Mouse (Mus musculus) CH12.LX (cell line): ENCODE measurements around the gene Map4k3. TPM values are rescaled to one million over a fixed set of nuclear protein-coding genes. Genes with fewer than 3 reads are reported as not detected.
A peak's percentile ranks its signal among the peaks of the same experiment; 100 is the strongest.

Source experiments
- DNase-seq: peaks from one replicate; pipeline ENCODE4 v3.0.0-alpha.2; 2013; ENCODE audit errors: extremely low read depth
- H3K27ac ChIP-seq: 2 replicates; pipeline ENCODE4 v1.5.1; 2012; ENCODE audit warnings: low read depth, mild to moderate bottlenecking, control low read depth, moderate library complexity; ENCODE audit not compliant: insufficient read depth
- H3K27me3 ChIP-seq: replicated peaks from 2 replicates; pipeline ENCODE3; 2012; ENCODE audit warnings: inconsistent platforms
- H3K36me3 ChIP-seq, 2 experiments: replicated peaks in 1 of 2; 2 replicates each; pipeline versions ENCODE3 to v1.6.1; 2012; ENCODE audit warnings: inconsistent platforms in 1 of 2, low read length in 1 of 2, mild to moderate bottlenecking in 1 of 2, mixed read lengths in 1 of 2, moderate library complexity in 1 of 2; ENCODE audit not compliant: control insufficient read depth in 1 of 2, insufficient read depth in 1 of 2
- H3K4me1 ChIP-seq, 2 experiments: 2 replicates each; pipeline ENCODE4 v1.6.1; 2012; ENCODE audit warnings: inconsistent platforms in 1 of 2, moderate library complexity in 1 of 2; ENCODE audit not compliant: insufficient read depth in 2 of 2, control insufficient read depth in 1 of 2
- H3K4me2 ChIP-seq: 2 replicates; pipeline ENCODE4 v1.6.1; 2012; ENCODE audit warnings: low read depth, mild to moderate bottlenecking, control low read depth; ENCODE audit not compliant: poor library complexity, insufficient read depth, severe bottlenecking
- H3K4me3 ChIP-seq, 3 experiments: fragments of 150-350 bp in 1 of 3; sonication (generic) in 1 of 3; replicated peaks in 1 of 3; 2 replicates each; pipeline versions ENCODE3 to v1.5.1; 2011 to 2012; ENCODE audit warnings: low read depth in 2 of 3, low read length in 2 of 3, mild to moderate bottlenecking in 2 of 3, moderate library complexity in 2 of 3, control low read depth in 1 of 3, improper control_type of control experiment in 1 of 3, inconsistent platforms in 1 of 3, mixed read lengths in 1 of 3; ENCODE audit not compliant: poor library complexity in 1 of 3
- H3K79me2 ChIP-seq: replicated peaks from 2 replicates; pipeline ENCODE4 v1.6.1; 2012; ENCODE audit warnings: mild to moderate bottlenecking, moderate library complexity; ENCODE audit not compliant: control insufficient read depth, poor library complexity, insufficient read depth, severe bottlenecking; ENCODE audit errors: extremely low read depth
- H3K9ac ChIP-seq: 2 replicates; pipeline ENCODE4 v1.6.1; 2012; ENCODE audit warnings: low read depth, mild to moderate bottlenecking, control low read depth, moderate library complexity; ENCODE audit not compliant: insufficient read depth
- H3K9me3 ChIP-seq: replicated peaks from 2 replicates; pipeline ENCODE3; 2012; ENCODE audit warnings: low read length, inconsistent platforms, mixed read lengths
- CHD1 ChIP-seq: IDR thresholded peaks from 2 replicates; pipeline ENCODE4 v1.6.1; 2012; ENCODE audit warnings: low read depth, low read length, improper control_type of control experiment, inconsistent platforms
- CTCF ChIP-seq, 2 experiments: IDR thresholded peaks in 1 of 2; conservative IDR thresholded peaks in 1 of 2; 2 replicates each; pipeline ENCODE4 v1.5.1; 2011 to 2012; ENCODE audit warnings: low read depth in 2 of 2, low read length in 2 of 2, improper control_type of control experiment in 1 of 2, inconsistent platforms in 1 of 2, mild to moderate bottlenecking in 1 of 2, moderate library complexity in 1 of 2
- E2F4 ChIP-seq: IDR thresholded peaks from 2 replicates; pipeline ENCODE4 v1.6.1; 2011; ENCODE audit warnings: low read depth, low read length, improper control_type of control experiment; ENCODE audit not compliant: insufficient replicate concordance
- GABPA ChIP-seq: IDR thresholded peaks from 2 replicates; pipeline ENCODE4 v1.6.1; 2012; ENCODE audit warnings: low read depth, low read length, improper control_type of control experiment, inconsistent platforms; ENCODE audit not compliant: insufficient replicate concordance
- HCFC1 ChIP-seq: IDR thresholded peaks from 2 replicates; pipeline ENCODE4 v1.6.1; 2012; ENCODE audit warnings: low read depth, mild to moderate bottlenecking, inconsistent platforms, low read length, improper control_type of control experiment
- JUN ChIP-seq: IDR thresholded peaks from 2 replicates; pipeline ENCODE4 v1.6.1; 2011; ENCODE audit warnings: low read depth, mild to moderate bottlenecking, low read length, improper control_type of control experiment, moderate library complexity; ENCODE audit not compliant: insufficient read depth
- JUND ChIP-seq: conservative IDR thresholded peaks from 2 replicates; pipeline ENCODE4 v1.6.1; 2011; ENCODE audit warnings: low read depth, low read length, improper control_type of control experiment
- KAT2A ChIP-seq: IDR thresholded peaks from 2 replicates; pipeline ENCODE4 v1.6.1; 2012; ENCODE audit warnings: low read length, improper control_type of control experiment, inconsistent platforms; ENCODE audit not compliant: insufficient replicate concordance
- MAFK ChIP-seq: IDR thresholded peaks from 2 replicates; pipeline ENCODE4 v1.6.1; 2011; ENCODE audit warnings: low read length, improper control_type of control experiment; ENCODE audit not compliant: insufficient replicate concordance
- MAX ChIP-seq: IDR thresholded peaks from 2 replicates; pipeline ENCODE4 v1.6.1; 2011; ENCODE audit warnings: low read length, improper control_type of control experiment
- MXI1 ChIP-seq: IDR thresholded peaks from 2 replicates; pipeline ENCODE4 v1.6.1; 2011; ENCODE audit warnings: mild to moderate bottlenecking, low read depth, low read length, improper control_type of control experiment
- NELFE ChIP-seq: IDR thresholded peaks from 2 replicates; pipeline ENCODE4 v1.6.1; 2011; ENCODE audit warnings: low read depth, low read length, improper control_type of control experiment
- NRF1 ChIP-seq: IDR thresholded peaks from 2 replicates; pipeline ENCODE4 v1.6.1; 2014; ENCODE audit warnings: low read depth, mild to moderate bottlenecking, inconsistent platforms, low read length, improper control_type of control experiment, moderate library complexity
- RCOR1 ChIP-seq: conservative IDR thresholded peaks from 2 replicates; pipeline ENCODE4 v1.6.1; 2012; ENCODE audit warnings: low read depth, mild to moderate bottlenecking, inconsistent platforms, low read length, improper control_type of control experiment
- SIN3A ChIP-seq: IDR thresholded peaks from 2 replicates; pipeline ENCODE4 v1.6.1; 2012; ENCODE audit warnings: low read length, improper control_type of control experiment, inconsistent platforms
- SMC3 ChIP-seq: IDR thresholded peaks from 2 replicates; pipeline ENCODE4 v1.6.1; 2011; ENCODE audit warnings: low read depth, low read length, improper control_type of control experiment
- TCF12 ChIP-seq: IDR thresholded peaks from 2 replicates; pipeline ENCODE4 v1.6.1; 2014; ENCODE audit warnings: low read depth, mild to moderate bottlenecking, inconsistent platforms, low read length, improper control_type of control experiment
- USF2 ChIP-seq: conservative IDR thresholded peaks from 2 replicates; pipeline ENCODE4 v1.6.1; 2011; ENCODE audit warnings: low read depth, low read length, improper control_type of control experiment
- ZKSCAN1 ChIP-seq: IDR thresholded peaks from 2 replicates; pipeline ENCODE4 v1.6.1; 2012; ENCODE audit warnings: low read depth, inconsistent platforms, low read length, improper control_type of control experiment, borderline replicate concordance
- ZMIZ1 ChIP-seq: IDR thresholded peaks from 2 replicates; pipeline ENCODE4 v1.6.1; 2012; ENCODE audit warnings: low read depth, mild to moderate bottlenecking, inconsistent platforms, low read length, improper control_type of control experiment
- ZNF384 ChIP-seq: IDR thresholded peaks from 2 replicates; pipeline ENCODE4 v1.6.1; 2012; ENCODE audit warnings: low read depth, low read length, improper control_type of control experiment, inconsistent platforms
- dilution Hi-C: fragments of 300-500 bp; cut with MboI; formaldehyde crosslinking; loops from 2 replicates; pipeline ENCODE4 v1.14.3; 2020; ENCODE audit warnings: low sequenced_read_pairs; ENCODE audit not compliant: extremely low pct_unique_long_range_greater_than_20kb, extremely low pct_ligation_motif_present
- in situ Hi-C: fragments of 300-500 bp; cut with MboI; formaldehyde crosslinking; loops from 3 replicates; pipeline ENCODE4 v1.14.3; 2019; ENCODE audit warnings: low sequenced_read_pairs, low pct_ligation_motif_present, low pct_unique_long_range_greater_than_20kb, mixed read lengths
- polyA plus RNA-seq: library from polyadenylated mRNA; unstranded; fragments of >175 nt; gene quantifications from 2 replicates; pipeline ENCODE4 v1.2.1, GENCODE M21; 2012; ENCODE audit warnings: low read depth; ENCODE audit not compliant: insufficient read length
- total RNA-seq, 2 experiments: library from RNA; depleted of rRNA; stranded (reverse); fragments of 300-350 nt in 1 of 2; fragments of >200 nt in 1 of 2; gene quantifications; 2 replicates each; pipeline ENCODE4 v1.2.3; 2012 to 2014

The Map4k3 gene
- total and polyA plus RNA-seq, 3 experiments: 2.7 to 4.3 (median 3.2) TPM

GRCm38 (mm10) chr17:80553318-80554270 is 174.7 kb downstream of the Map4k3 start (continued):
- no peak for TF ChIP-seq CHD1
- no peak for TF ChIP-seq JUN
- no peak for TF ChIP-seq KAT2A
- TF ChIP-seq TCF12: 0 out of 2 replicates have a peak, but pooled peaks have one; percentile 55
- peak; percentile 80 for TF ChIP-seq MAFK
- peak; percentile 83 for TF ChIP-seq SMC3
- TF ChIP-seq GABPA: no peak
- no peak for TF ChIP-seq E2F4
- TF ChIP-seq SIN3A: peak; percentile 95

DNA sequence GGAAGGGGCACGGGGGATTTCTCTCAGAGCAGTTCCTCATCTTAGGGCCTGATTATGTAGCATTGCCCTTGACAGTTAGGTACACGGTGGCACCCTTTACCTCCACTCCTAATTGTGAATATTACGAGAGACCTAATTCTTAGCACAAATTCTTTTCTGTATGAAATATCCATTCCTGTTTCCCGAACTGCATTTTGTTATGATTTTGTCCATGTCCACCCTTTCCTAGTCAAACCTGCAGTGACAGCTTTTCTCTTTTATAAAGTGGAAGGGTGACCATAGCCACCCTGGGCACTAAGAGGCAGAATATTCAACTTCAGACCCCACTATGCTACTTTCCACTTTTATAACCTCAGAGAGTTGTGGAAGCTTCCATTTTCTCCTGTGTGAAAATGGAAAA is 175.6 kb downstream of the Map4k3 start:
- H3K27ac ChIP-seq: peak overlapping the region; percentile 76; the same call in 1 of the 2 replicates
- H3K36me3 ChIP-seq: peaks cover 0 to 17% of the 10 kb centered on the region in 2 experiments
- dilution Hi-C loops (loop anchor here (25.0 kb wide), 1 partner anchor 90 kb away; no protein-coding TSS in a partner anchor), in situ Hi-C loops (loop anchor here (10.0 to 25.0 kb wide), 2 partner anchors 68 to 265 kb away; partner anchors contain the start of genes Dhx57, Morn2 and Sos1)
- H3K9ac ChIP-seq: peak overlapping the region; percentile 17
- no peaks in the 10 kb centered on the region for H3K27me3 ChIP-seq
- peak overlapping the region; percentile 75 to 89 (median 82) for H3K4me3 ChIP-seq
- H3K4me1 ChIP-seq: peaks cover 5 to 22% of the 10 kb centered on the region in 2 experiments
- no peaks in the 10 kb centered on the region for H3K79me2 ChIP-seq
- TF ChIP-seq CHD1 (peak; percentile 70; the same call in 1 of the 2 replicates), MAX (0 out of 2 replicates have a peak, but pooled peaks have one; percentile 31), NRF1 (no peak), SIN3A (peak; percentile 7; the same call in 1 of the 2 replicates)
- TF ChIP-seq, all 38 proteins: peak for 3
- Histone ChIP-seq H3K9me3 (no peaks in the 10 kb centered on the region), H3K4me2 (peak overlapping the region; percentile 53)
- no peak for DNase-seq

DNA sequence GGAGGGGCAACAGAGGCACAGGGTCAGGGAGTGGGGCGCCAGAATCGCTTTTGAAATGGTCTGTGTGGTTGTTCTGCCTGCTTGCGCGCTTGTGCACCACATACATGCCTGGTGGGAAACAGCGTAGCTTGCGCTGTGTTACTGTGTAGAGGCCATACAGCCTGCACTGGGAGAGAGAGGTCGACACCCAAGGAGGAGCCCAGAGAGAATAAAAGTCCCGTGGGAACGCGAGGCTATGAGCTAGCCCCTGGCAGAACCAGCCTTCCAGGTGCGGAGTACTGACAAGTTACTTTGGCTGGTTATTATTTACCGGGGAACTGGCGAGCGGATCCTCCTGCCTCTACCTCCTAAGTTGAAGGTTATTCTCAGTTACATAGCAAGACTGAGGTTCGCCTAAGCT is 177.3 kb downstream of the Map4k3 start:
- dilution Hi-C loops: loop anchor here (25.0 kb wide), 1 partner anchor 89 kb away; no protein-coding TSS in a partner anchor
- no peak overlapping the region for H3K9ac ChIP-seq
- H3K36me3 ChIP-seq: peaks cover 0 to 6% of the 10 kb centered on the region in 2 experiments
- DNase-seq: no peak
- H3K4me3 ChIP-seq: no peak overlapping the region
- H3K79me2 ChIP-seq: no peaks in the 10 kb centered on the region
- in situ Hi-C loops: loop anchor here (10.0 to 25.0 kb wide), 2 partner anchors 66 to 264 kb away; partner anchors contain the start of genes Dhx57, Morn2 and Sos1
- H3K4me2 ChIP-seq: no peak overlapping the region
- H3K27me3 ChIP-seq: no peaks in the 10 kb centered on the region
- no peaks in the 10 kb centered on the region for H3K9me3 ChIP-seq
- peaks cover 5 to 22% of the 10 kb centered on the region in 2 experiments for H3K4me1 ChIP-seq
- no peak overlapping the region for H3K27ac ChIP-seq
- TF ChIP-seq KAT2A (no peak), SIN3A (no peak), ZKSCAN1 (no peak), NELFE (no peak), MXI1 (no peak), JUND (no peak), HCFC1 (no peak), ZNF384 (no peak), CTCF (conservative IDR thresholded peaks at IDR 0.05 in 1 of 2, IDR thresholded peaks at IDR 0.05 in 1 of 2; ENCODE audit: low read depth in 2 of 2, low read length in 2 of 2) (no peak), ZMIZ1 (no peak), USF2 (no peak), CHD1 (no peak), JUN (no peak), RCOR1 (no peak)
